Mouse (Mus musculus) MEL (cell line): ENCODE results near the gene Vav3. TPM values are rescaled to one million over a fixed set of nuclear protein-coding genes. Genes with fewer than 3 reads are reported as not detected.

ENCODE experiments used
- DNase-seq: peaks from one replicate; pipeline ENCODE4 v3.0.0; 2011; ENCODE audit warnings: low read depth, low spot score
- H3K27ac ChIP-seq: 2 replicates; pipeline ENCODE4 v1.5.1; 2012; ENCODE audit warnings: low read depth, mild to moderate bottlenecking, control low read depth, low read length, moderate library complexity; ENCODE audit not compliant: control insufficient read depth
- H3K27me3 ChIP-seq, 2 experiments: fragments of 150-350 bp in 1 of 2; sonication (generic) in 1 of 2; 2 replicates each; pipeline ENCODE4 v1.6.1; 2012; ENCODE audit warnings: low read length in 2 of 2, mild to moderate bottlenecking in 2 of 2, improper control_type of control experiment in 1 of 2, moderate library complexity in 1 of 2; ENCODE audit not compliant: insufficient read depth in 2 of 2, control insufficient read depth in 1 of 2
- H3K36me3 ChIP-seq, 2 experiments: 2 replicates each; pipeline ENCODE4 v1.6.1; 2012 to 2014; ENCODE audit warnings: low read length in 2 of 2, improper control_type of control experiment in 1 of 2, inconsistent platforms in 1 of 2, mild to moderate bottlenecking in 1 of 2; ENCODE audit not compliant: insufficient read depth in 2 of 2, control insufficient read depth in 1 of 2
- H3K4me1 ChIP-seq, 2 experiments: fragments of 150-350 bp in 1 of 2; sonication (generic) in 1 of 2; 2 replicates each; pipeline ENCODE4 v1.6.1; 2012; ENCODE audit warnings: low read length in 2 of 2, improper control_type of control experiment in 1 of 2, mild to moderate bottlenecking in 1 of 2; ENCODE audit not compliant: insufficient read depth in 2 of 2, control insufficient read depth in 1 of 2
- H3K4me3 ChIP-seq, 2 experiments: fragments of 150-350 bp in 1 of 2; sonication (generic) in 1 of 2; 2 replicates each; pipeline ENCODE4 v1.5.1; 2012; ENCODE audit warnings: low read depth in 2 of 2, low read length in 2 of 2, mild to moderate bottlenecking in 2 of 2, moderate library complexity in 2 of 2, control low read depth in 1 of 2, improper control_type of control experiment in 1 of 2; ENCODE audit not compliant: control insufficient read depth in 1 of 2, insufficient read depth in 1 of 2
- H3K79me2 ChIP-seq: 2 replicates; pipeline ENCODE4 v1.6.1; 2012; ENCODE audit warnings: mild to moderate bottlenecking, low read length, moderate library complexity; ENCODE audit not compliant: control insufficient read depth, poor library complexity, insufficient read depth
- H3K9ac ChIP-seq: 2 replicates; pipeline ENCODE4 v1.6.1; 2012; ENCODE audit warnings: low read depth, mild to moderate bottlenecking, control low read depth, low read length, moderate library complexity; ENCODE audit not compliant: control insufficient read depth, poor library complexity, severe bottlenecking
- H3K9me3 ChIP-seq: fragments of 150-350 bp; sonication (generic); replicated peaks from 2 replicates; pipeline ENCODE4 v1.6.1; 2012; ENCODE audit warnings: mild to moderate bottlenecking, low read length, improper control_type of control experiment, moderate library complexity; ENCODE audit not compliant: insufficient read depth
- CHD1 ChIP-seq: IDR thresholded peaks from 2 replicates; pipeline ENCODE4 v1.6.1; 2012; ENCODE audit warnings: low read depth, mild to moderate bottlenecking, inconsistent platforms, low read length, improper control_type of control experiment
- CHD2 ChIP-seq: IDR thresholded peaks from 2 replicates; pipeline ENCODE4 v1.6.1; 2011; ENCODE audit warnings: low read length, improper control_type of control experiment
- CTCF ChIP-seq, 3 experiments: IDR thresholded peaks in 2 of 3; conservative IDR thresholded peaks in 1 of 3; 2 replicates each; pipeline ENCODE4 v1.5.1; 2011 to 2012; ENCODE audit warnings: low read length in 3 of 3, low read depth in 2 of 3, mild to moderate bottlenecking in 2 of 3, improper control_type of control experiment in 1 of 3, inconsistent platforms in 1 of 3, mixed read lengths in 1 of 3, moderate library complexity in 1 of 3; ENCODE audit not compliant: control insufficient read depth in 1 of 3, insufficient read depth in 1 of 3, poor library complexity in 1 of 3, severe bottlenecking in 1 of 3
- E2F4 ChIP-seq: IDR thresholded peaks from 2 replicates; pipeline ENCODE4 v1.6.1; 2011; ENCODE audit warnings: low read depth, low read length, improper control_type of control experiment, borderline replicate concordance
- EP300 ChIP-seq, 2 experiments: IDR thresholded peaks; 2 replicates each; pipeline ENCODE4 v1.6.1; 2011; ENCODE audit warnings: improper control_type of control experiment in 2 of 2, low read length in 2 of 2, low read depth in 1 of 2, mild to moderate bottlenecking in 1 of 2
- GATA1 ChIP-seq: IDR thresholded peaks from 2 replicates; pipeline ENCODE4 v1.6.1; 2011; ENCODE audit warnings: low read depth, low read length, improper control_type of control experiment
- JUND ChIP-seq: IDR thresholded peaks from 2 replicates; pipeline ENCODE4 v1.6.1; 2011; ENCODE audit warnings: low read depth, mild to moderate bottlenecking, improper control_type of control experiment, low read length
- KAT2A ChIP-seq: conservative IDR thresholded peaks from 2 replicates; pipeline ENCODE4 v1.6.1; 2012; ENCODE audit warnings: low read depth, low read length, improper control_type of control experiment, inconsistent platforms
- MAFK ChIP-seq: IDR thresholded peaks from 2 replicates; pipeline ENCODE4 v1.6.1; 2011; ENCODE audit warnings: low read depth, mild to moderate bottlenecking, low read length, improper control_type of control experiment, borderline replicate concordance
- MAX ChIP-seq: IDR thresholded peaks from 2 replicates; pipeline ENCODE4 v1.6.1; 2011; ENCODE audit warnings: low read length, improper control_type of control experiment
- MEF2A ChIP-seq: IDR thresholded peaks from 2 replicates; pipeline ENCODE4 v1.6.1; 2014; ENCODE audit warnings: low read depth, mild to moderate bottlenecking, inconsistent platforms, low read length, improper control_type of control experiment; ENCODE audit not compliant: poor library complexity, insufficient replicate concordance, severe bottlenecking; ENCODE audit errors: extremely low read depth
- MYC ChIP-seq: IDR thresholded peaks from 2 replicates; pipeline ENCODE4 v1.6.1; 2011; ENCODE audit warnings: low read depth, mild to moderate bottlenecking, low read length, improper control_type of control experiment, moderate library complexity
- POLR2A ChIP-seq, 2 experiments: IDR thresholded peaks; 2 replicates each; pipeline ENCODE4 v1.6.1; 2011 to 2012; ENCODE audit warnings: low read length in 2 of 2, mild to moderate bottlenecking in 2 of 2, control low read depth in 1 of 2, improper control_type of control experiment in 1 of 2, low read depth in 1 of 2, moderate library complexity in 1 of 2; ENCODE audit not compliant: control insufficient read depth in 1 of 2, insufficient read depth in 1 of 2, poor library complexity in 1 of 2
- POLR2AphosphoS5 ChIP-seq: IDR thresholded peaks from 2 replicates; pipeline ENCODE4 v1.6.1; 2012; ENCODE audit warnings: low read depth, borderline replicate concordance, mild to moderate bottlenecking, inconsistent platforms, low read length, moderate library complexity, mixed read lengths
- RCOR1 ChIP-seq: IDR thresholded peaks from 2 replicates; pipeline ENCODE4 v1.6.1; 2012; ENCODE audit warnings: low read depth, mild to moderate bottlenecking, inconsistent platforms, low read length, improper control_type of control experiment
- SMC3 ChIP-seq: IDR thresholded peaks from 2 replicates; pipeline ENCODE4 v1.6.1; 2011; ENCODE audit warnings: low read depth, low read length, improper control_type of control experiment
- TAL1 ChIP-seq: IDR thresholded peaks from 2 replicates; pipeline ENCODE4 v1.6.1; 2012; ENCODE audit warnings: mild to moderate bottlenecking, inconsistent platforms, low read length, moderate library complexity, mixed read lengths
- TCF12 ChIP-seq: IDR thresholded peaks from 2 replicates; pipeline ENCODE4 v1.6.1; 2014; ENCODE audit warnings: low read depth, mild to moderate bottlenecking, inconsistent platforms, low read length, improper control_type of control experiment, moderate library complexity
- USF2 ChIP-seq, 2 experiments: IDR thresholded peaks; 2 replicates each; pipeline ENCODE4 v1.6.1; 2011 to 2012; ENCODE audit warnings: improper control_type of control experiment in 2 of 2, low read length in 2 of 2, borderline replicate concordance in 1 of 2, inconsistent platforms in 1 of 2, low read depth in 1 of 2, mild to moderate bottlenecking in 1 of 2; ENCODE audit not compliant: insufficient read depth in 1 of 2
- polyA plus RNA-seq, 2 experiments: library from polyadenylated mRNA; stranded (reverse) in 1 of 2; unstranded in 1 of 2; fragments of >175 nt in 1 of 2; fragments of >200 nt in 1 of 2; gene quantifications; 2 replicates each; pipeline versions ENCODE4 v1.2.1 to v1.2.4; 2012; ENCODE audit warnings: low replicate concordance in 2 of 2, low read depth in 1 of 2; ENCODE audit not compliant: insufficient read length in 2 of 2, insufficient read depth in 1 of 2, missing spikeins in 1 of 2
- total RNA-seq: library from RNA; depleted of rRNA; stranded (reverse); fragments of 300-350 nt; gene quantifications from 2 replicates; pipeline ENCODE4 v1.2.3, GENCODE M21; 2012

The Vav3 gene
- total and polyA plus RNA-seq, 3 experiments, result not detected

DNA sequence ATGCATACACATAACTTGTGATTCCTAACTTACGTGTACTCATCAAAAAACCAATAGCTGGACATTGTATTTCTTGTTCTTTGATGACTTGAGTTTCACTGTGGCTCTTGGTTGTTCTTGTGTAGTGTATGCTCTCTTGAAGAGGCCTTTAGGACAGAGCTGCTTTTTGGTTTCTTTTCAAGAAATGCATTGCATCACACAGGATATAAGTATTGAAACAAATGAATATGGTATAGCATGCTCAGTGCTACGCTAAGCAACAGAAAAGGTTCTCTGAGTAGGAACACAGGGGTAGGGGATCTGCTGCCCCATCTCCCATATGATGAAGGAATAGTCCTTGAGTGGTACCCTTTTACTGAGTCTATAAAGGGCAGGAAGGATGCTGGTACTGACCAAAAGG is 98.1 kb downstream of the Vav3 start:
- H3K9ac ChIP-seq, result no peak overlapping the region
- H3K27me3 ChIP-seq, result no peaks in the 10 kb centered on the region; a peak in 1 of 4 replicates
- no peak overlapping the region for H3K27ac ChIP-seq
- no peaks in the 10 kb centered on the region for H3K36me3 ChIP-seq
- TF ChIP-seq CHD2 (no peak), GATA1 (no peak), EP300 (IDR thresholded peaks at IDR 0.05; ENCODE audit: low read depth in 1 of 2, low read length in 2 of 2) (no peak), TAL1 (no peak), MAFK (no peak), MEF2A (no peak), JUND (no peak), POLR2A (IDR thresholded peaks at IDR 0.05; ENCODE audit: control insufficient read depth in 1 of 2, insufficient read depth in 1 of 2, low read depth in 1 of 2, low read length in 2 of 2, poor library complexity in 1 of 2) (no peak), MYC (no peak), E2F4 (no peak), USF2 (IDR thresholded peaks at IDR 0.05; ENCODE audit: borderline replicate concordance in 1 of 2, insufficient read depth in 1 of 2, low read depth in 1 of 2, low read length in 2 of 2) (no peak), KAT2A (no peak), TCF12 (no peak), CTCF (IDR thresholded peaks at IDR 0.05 in 2 of 3, conservative IDR thresholded peaks at IDR 0.05 in 1 of 3; ENCODE audit: control insufficient read depth in 1 of 3, insufficient read depth in 1 of 3, low read depth in 2 of 3, low read length in 3 of 3, poor library complexity in 1 of 3, severe bottlenecking in 1 of 3) (no peak), CHD1 (no peak)
- H3K4me1 ChIP-seq, result no peaks in the 10 kb centered on the region
- no peak for DNase-seq
- no peak overlapping the region for H3K4me3 ChIP-seq
- H3K79me2 ChIP-seq, result no peaks in the 10 kb centered on the region
- no peaks in the 10 kb centered on the region for H3K9me3 ChIP-seq

- Histone ChIP-seq H3K4me1 (no peaks in the 10 kb centered on the region), H3K36me3 (no peaks in the 10 kb centered on the region), H3K27ac (no peak overlapping the region), H3K9ac (no peak overlapping the region), H3K79me2 (no peaks in the 10 kb centered on the region), H3K9me3 (no peaks in the 10 kb centered on the region), H3K4me3 (no peak overlapping the region), H3K27me3 (no peaks in the 10 kb centered on the region; a peak in 1 of 4 replicates)
- DNase-seq, result no peak
- TF ChIP-seq TCF12 (no peak), MAX (no peak), RCOR1 (no peak), CTCF (IDR thresholded peaks at IDR 0.05 in 2 of 3, conservative IDR thresholded peaks at IDR 0.05 in 1 of 3; ENCODE audit: control insufficient read depth in 1 of 3, insufficient read depth in 1 of 3, low read depth in 2 of 3, low read length in 3 of 3, poor library complexity in 1 of 3, severe bottlenecking in 1 of 3) (no peak), SMC3 (no peak), KAT2A (no peak), GATA1 (no peak), JUND (no peak), POLR2AphosphoS5 (no peak)
These were observed 98.8 kb downstream of the Vav3 start for GRCm38 (mm10) chr3:109439253-109439652.
